Comparison of ENCODE assay signal across 22 mouse cellular contexts in the genomic region with DNA sequence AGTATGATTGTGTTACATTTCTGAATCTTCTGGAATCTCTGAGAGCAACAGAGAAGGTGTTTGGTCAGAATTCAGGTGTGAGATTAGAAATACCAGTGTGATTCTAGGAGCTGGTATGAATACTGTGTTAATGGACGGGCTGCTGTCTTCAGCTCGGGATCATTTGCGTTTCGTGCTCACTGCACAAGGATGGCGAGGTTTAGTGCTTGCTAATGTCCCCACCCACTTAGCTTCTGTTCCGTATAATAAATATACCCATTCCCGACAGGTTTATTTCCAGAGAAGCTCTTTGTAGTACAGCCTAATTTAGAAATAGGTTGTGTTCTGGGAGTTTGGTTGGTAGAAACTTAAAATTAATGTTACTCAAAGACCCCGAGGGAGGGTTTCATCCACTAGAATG.
"Had no signal": no experiment of that assay in that cellular context is flagged by ENCODE, and none has a peak within 500 bp of the region (broad histone marks: within the 10 kb centered on the region; RNA-seq: fewer than 3 reads in every experiment).

No protein-coding gene starts in this region.

- DNase-seq: heart, postnatal 10 days; heart, postnatal 14 days; heart, postnatal 36 days; heart, postnatal 4 days; kidney, adult 11 months; kidney, adult 18-20 months; kidney, adult 2 months; kidney, adult 8-10 months; kidney, adult 9 months; kidney, postnatal 10 days; kidney, postnatal 14 days; kidney, postnatal 25 days; kidney, postnatal 36 days; kidney, postnatal 4 days; layer of hippocampus, adult 9-11 months; layer of hippocampus, postnatal 36 days had no signal

- ATAC-seq: hindbrain, embryonic 16.5 days; hindbrain, postnatal 0 days; inflammation-experienced regulatory T-cells, adult 6 months; intestine, embryonic 15.5 days; intestine, embryonic 16.5 days; intestine, postnatal 0 days had no signal
